Mouse (Mus musculus) lung, postnatal 36 days (tissue): Measurements from ENCODE around the gene Ifng.

ENCODE experiments used
- DNase-seq: peaks from one replicate; pipeline ENCODE4 v3.0.0; 2022; ENCODE audit warnings: mixed read lengths

The Ifng gene

DNA sequence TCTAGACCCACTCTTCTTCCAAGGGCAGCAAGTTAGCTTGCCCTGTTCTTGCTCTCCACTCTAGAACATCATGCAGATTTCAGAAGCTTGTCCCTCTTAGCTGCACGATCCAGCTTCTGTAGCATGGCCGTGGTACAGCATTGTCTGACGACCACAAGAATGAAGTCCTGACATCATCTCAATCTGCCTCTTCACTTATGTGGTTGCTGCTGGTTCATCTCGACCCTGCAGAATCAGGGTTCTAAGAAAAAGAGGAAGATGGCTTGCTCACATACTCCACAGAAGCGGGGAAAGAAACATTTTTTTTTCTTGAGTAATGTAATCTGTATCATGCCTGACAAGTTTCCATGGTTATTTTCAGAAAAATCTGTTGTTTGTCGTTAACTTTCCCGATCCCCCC lies 39.9 kb downstream of the Ifng start:
- no peak for DNase-seq

DNA sequence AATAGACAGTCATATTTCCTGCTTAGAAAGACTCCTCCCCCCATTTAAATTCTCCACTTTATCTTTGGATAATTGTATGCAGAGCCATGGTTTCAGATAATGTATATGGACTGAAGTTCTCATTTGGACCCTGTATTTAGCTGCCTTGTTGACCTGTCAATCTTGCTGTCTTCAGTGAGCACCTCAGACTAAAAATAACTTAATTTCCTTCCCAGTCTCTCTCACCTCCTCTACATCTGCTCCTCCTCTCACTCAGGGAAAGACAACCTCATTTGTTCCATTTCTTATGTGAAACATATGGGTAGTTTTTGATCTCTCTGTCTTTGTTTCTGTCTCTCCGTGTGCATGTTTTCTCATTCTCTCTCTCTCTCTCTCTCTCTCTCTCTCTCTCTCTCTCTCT lies 53.3 kb downstream of the Ifng start:
- no peak for DNase-seq

DNA sequence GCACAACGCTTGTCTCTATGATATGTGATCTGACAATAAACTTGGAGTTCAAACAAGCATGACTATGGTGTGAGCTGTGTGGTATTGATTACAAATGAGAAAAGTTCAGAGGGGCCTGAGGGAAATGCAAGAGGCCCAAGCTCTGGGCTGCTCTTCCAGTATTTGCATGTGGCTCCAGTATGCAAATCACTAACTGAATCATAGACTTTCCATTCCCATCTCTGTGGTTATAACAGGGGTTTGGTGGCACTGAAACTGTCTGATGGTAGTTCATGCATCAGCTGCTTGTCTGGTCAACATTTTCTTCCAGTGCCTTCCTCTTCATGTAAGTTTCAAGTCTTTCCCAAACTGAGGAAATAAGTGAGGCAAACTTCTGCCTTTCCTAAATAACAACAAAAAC lies 54.5 kb downstream of the Ifng start:
- no peak for DNase-seq
